Mouse (Mus musculus) kidney, adult 2 months (tissue): ENCODE measurements around the gene Map4k2.

Experiments
- CTCF ChIP-seq: fragments of 200-500 bp; conservative IDR thresholded peaks from 2 replicates; pipeline ENCODE4 v1.5.1; 2011; ENCODE audit warnings: low read depth, mild to moderate bottlenecking, control low read depth, low read length, moderate library complexity, mixed read lengths; ENCODE audit not compliant: insufficient read depth, insufficient read length
- POLR2A ChIP-seq: fragments of 200-500 bp; IDR thresholded peaks from one replicate; pipeline ENCODE4 v1.6.1; 2011; ENCODE audit warnings: low read depth, low read length, control low read depth

DNA sequence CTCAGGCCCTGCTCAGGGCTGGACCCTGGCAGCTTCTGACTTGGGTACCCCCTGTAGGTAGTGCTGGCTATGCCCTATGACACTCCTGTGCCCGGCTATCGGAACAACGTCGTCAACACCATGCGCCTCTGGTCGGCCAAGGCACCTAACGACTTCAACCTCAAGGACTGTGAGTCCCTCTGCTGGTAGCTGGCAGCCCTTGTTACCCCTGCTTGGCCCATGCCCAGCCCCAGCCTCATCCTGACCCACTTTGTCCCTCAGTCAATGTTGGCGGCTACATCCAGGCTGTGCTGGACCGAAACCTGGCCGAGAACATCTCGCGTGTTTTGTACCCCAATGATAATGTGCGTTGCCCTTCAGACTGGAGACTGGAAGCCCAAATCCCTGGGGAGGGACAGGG lies 47.1 kb downstream of the Map4k2 start:
- TF ChIP-seq CTCF (no peak), POLR2A (no peak)
